Mouse (Mus musculus): Measurements from ENCODE around the gene Psen1. TPM values are rescaled to one million over a fixed set of nuclear protein-coding genes. Genes with fewer than 3 reads are reported as not detected.

Gene Psen1
- polyA plus RNA-seq, 1 experiment from 2014 or later: 61.3 TPM

GRCm38 (mm10) chr12:83723037-83723436 is 35.1 kb downstream of the Psen1 start:
- Histone ChIP-seq H3K27ac (ENCODE audit: low read depth) (no peak overlapping the region), H3K4me2 (no peak overlapping the region), H3K9me3 (ENCODE audit: low read depth, low read length) (no peaks in the 10 kb centered on the region), H3K9ac (no peak overlapping the region), H3K4me3 (ENCODE audit: low read depth, low read length) (no peak overlapping the region), H3K4me1 (ENCODE audit: insufficient read depth) (no peaks in the 10 kb centered on the region), H3K36me3 (ENCODE audit: insufficient read depth) (peaks cover 77% of the 10 kb centered on the region), H3K27me3 (ENCODE audit: insufficient read depth, low read length) (no peaks in the 10 kb centered on the region)
- no peak for TF ChIP-seq CTCF (IDR thresholded peaks at IDR 0.05; ENCODE audit: low read depth)
- 78% methylated on average over 3 of the region's 3 CpGs for WGBS
- no peak for DNase-seq
- ATAC-seq (ENCODE audit: insufficient read depth): no peak

- DNase-seq: no peak
- Histone ChIP-seq H3K27ac (ENCODE audit: low read depth) (no peak overlapping the region), H3K36me3 (ENCODE audit: insufficient read depth) (peaks cover 88% of the 10 kb centered on the region)
These were observed 38.8 kb downstream of the Psen1 start for GRCm38 (mm10) chr12:83726510-83727308.

GRCm38 (mm10) chr12:83732225-83732624 is 44.3 kb downstream of the Psen1 start:
- WGBS: 85% methylated on average over 5 of the region's 5 CpGs
- no peak overlapping the region for H3K4me2 ChIP-seq
- no peaks in the 10 kb centered on the region for H3K27me3 ChIP-seq (ENCODE audit: insufficient read depth, low read length)
- no peak for TF ChIP-seq CTCF (IDR thresholded peaks at IDR 0.05; ENCODE audit: low read depth)
- DNase-seq: no peak
- no peaks in the 10 kb centered on the region for H3K4me1 ChIP-seq (ENCODE audit: insufficient read depth)
- no peak overlapping the region for H3K4me3 ChIP-seq (ENCODE audit: low read depth, low read length)
- H3K9ac ChIP-seq: no peak overlapping the region
- no peaks in the 10 kb centered on the region for H3K9me3 ChIP-seq (ENCODE audit: low read depth, low read length)
- no peak for ATAC-seq (ENCODE audit: insufficient read depth)
- no peak overlapping the region for H3K27ac ChIP-seq (ENCODE audit: low read depth)
- peaks cover 90% of the 10 kb centered on the region for H3K36me3 ChIP-seq (ENCODE audit: insufficient read depth)

More at GRCm38 (mm10) chr12:83726510-83727308, 38.8 kb downstream of the Psen1 start:
- WGBS: 84% methylated on average over 12 of the region's 12 CpGs
- Histone ChIP-seq H3K9me3 (ENCODE audit: low read depth, low read length) (no peaks in the 10 kb centered on the region), H3K4me1 (ENCODE audit: insufficient read depth) (no peaks in the 10 kb centered on the region), H3K9ac (no peak overlapping the region), H3K27me3 (ENCODE audit: insufficient read depth, low read length) (no peaks in the 10 kb centered on the region), H3K4me3 (ENCODE audit: low read depth, low read length) (no peak overlapping the region), H3K4me2 (no peak overlapping the region)
- no peak for ATAC-seq (ENCODE audit: insufficient read depth)
- no peak for TF ChIP-seq CTCF (IDR thresholded peaks at IDR 0.05; ENCODE audit: low read depth)

GRCm38 (mm10) chr12:83734047-83734446 is 46.1 kb downstream of the Psen1 start:
- TF ChIP-seq CTCF (IDR thresholded peaks at IDR 0.05; ENCODE audit: low read depth): no peak
- H3K4me3 ChIP-seq (ENCODE audit: low read depth, low read length): no peak overlapping the region
- H3K36me3 ChIP-seq (ENCODE audit: insufficient read depth): peaks cover 72% of the 10 kb centered on the region
- no peak overlapping the region for H3K4me2 ChIP-seq
- H3K27me3 ChIP-seq (ENCODE audit: insufficient read depth, low read length): no peaks in the 10 kb centered on the region
- H3K9ac ChIP-seq: no peak overlapping the region
- ATAC-seq (ENCODE audit: insufficient read depth): no peak
- no peak for DNase-seq
- no peak overlapping the region for H3K27ac ChIP-seq (ENCODE audit: low read depth)
- no peaks in the 10 kb centered on the region for H3K9me3 ChIP-seq (ENCODE audit: low read depth, low read length)
- WGBS: 85% methylated on average over 10 of the region's 10 CpGs
- H3K4me1 ChIP-seq (ENCODE audit: insufficient read depth): no peaks in the 10 kb centered on the region

- H3K27me3 ChIP-seq (ENCODE audit: insufficient read depth, low read length): no peaks in the 10 kb centered on the region
- no peaks in the 10 kb centered on the region for H3K9me3 ChIP-seq (ENCODE audit: low read depth, low read length)
- no peaks in the 10 kb centered on the region for H3K4me1 ChIP-seq (ENCODE audit: insufficient read depth)
- 64% methylated on average over 8 of the region's 8 CpGs for whole genome bisulfite sequencing
- no peak overlapping the region for H3K9ac ChIP-seq
- H3K36me3 ChIP-seq (ENCODE audit: insufficient read depth): peaks cover 52% of the 10 kb centered on the region
- ATAC-seq (ENCODE audit: insufficient read depth) (no peak), DNase-seq (no peak)
- no peak overlapping the region for H3K4me3 ChIP-seq (ENCODE audit: low read depth, low read length)
- TF ChIP-seq CTCF (IDR thresholded peaks at IDR 0.05; ENCODE audit: low read depth): no peak
- H3K27ac ChIP-seq (ENCODE audit: low read depth): no peak overlapping the region
- H3K4me2 ChIP-seq: no peak overlapping the region
These were observed 48.3 kb downstream of the Psen1 start for GRCm38 (mm10) chr12:83736236-83736635.

GRCm38 (mm10) chr12:83738651-83739050 is 50.7 kb downstream of the Psen1 start:
- H3K4me1 ChIP-seq (ENCODE audit: insufficient read depth): no peaks in the 10 kb centered on the region
- ATAC-seq (ENCODE audit: insufficient read depth): no peak

GRCm38 (mm10) chr12:83741722-83742121 is 53.8 kb downstream of the Psen1 start:
- WGBS: 57% methylated on average over 5 of the region's 5 CpGs
- Histone ChIP-seq H3K9me3 (ENCODE audit: low read depth, low read length) (no peaks in the 10 kb centered on the region), H3K27me3 (ENCODE audit: insufficient read depth, low read length) (no peaks in the 10 kb centered on the region), H3K36me3 (ENCODE audit: insufficient read depth) (peaks cover 3% of the 10 kb centered on the region; the same call in 1 of the 2 replicates), H3K4me1 (ENCODE audit: insufficient read depth) (no peaks in the 10 kb centered on the region), H3K4me3 (ENCODE audit: low read depth, low read length) (no peak overlapping the region), H3K9ac (no peak overlapping the region), H3K27ac (ENCODE audit: low read depth) (no peak overlapping the region), H3K4me2 (no peak overlapping the region)
- TF ChIP-seq CTCF (IDR thresholded peaks at IDR 0.05; ENCODE audit: low read depth): no peak
- DNase-seq: no peak
- ATAC-seq (ENCODE audit: insufficient read depth): no peak

More at GRCm38 (mm10) chr12:83738651-83739050, 50.7 kb downstream of the Psen1 start:
- H3K4me3 ChIP-seq (ENCODE audit: low read depth, low read length): no peak overlapping the region
- H3K9ac ChIP-seq: no peak overlapping the region
- H3K9me3 ChIP-seq (ENCODE audit: low read depth, low read length): no peaks in the 10 kb centered on the region
- H3K4me2 ChIP-seq: no peak overlapping the region
- peaks cover 29% of the 10 kb centered on the region for H3K36me3 ChIP-seq (ENCODE audit: insufficient read depth)
- no peaks in the 10 kb centered on the region for H3K27me3 ChIP-seq (ENCODE audit: insufficient read depth, low read length)
- DNase-seq: no peak
- TF ChIP-seq CTCF (IDR thresholded peaks at IDR 0.05; ENCODE audit: low read depth): no peak
- 89% methylated on average over 1 of the region's 1 CpGs for WGBS
- no peak overlapping the region for H3K27ac ChIP-seq (ENCODE audit: low read depth)

Measured in lung, embryonic 14.5 days (tissue).